Mouse (Mus musculus): ENCODE data around the gene Dok4. TPM values are rescaled to one million over a fixed set of nuclear protein-coding genes. Genes with fewer than 3 reads are reported as not detected.
"Not testable (repeated sequence)": the region's sequence is repeated elsewhere in the genome, so short reads cannot be mapped to it uniquely, and the experiment has no call there.

Dok4 gene
- polyA plus RNA-seq, 1 experiment from 2014 or later: 19.1 TPM

GRCm38 (mm10) chr8:94850049-94850448 lies 26.1 kb downstream of the Dok4 start:
- H3K4me2 ChIP-seq (ENCODE audit: low read depth, low read length, severe bottlenecking): no peak overlapping the region
- H3K4me3 ChIP-seq (ENCODE audit: low read depth, low read length): no peak overlapping the region
- no peaks in the 10 kb centered on the region; the same call in 1 of the 2 replicates for H3K36me3 ChIP-seq (ENCODE audit: control insufficient read depth, insufficient read depth, low read length)
- no peaks in the 10 kb centered on the region for H3K9me3 ChIP-seq (ENCODE audit: control insufficient read depth, low read length)
- H3K27me3 ChIP-seq (ENCODE audit: control insufficient read depth, insufficient read depth, low read length): no peaks in the 10 kb centered on the region
- no peak overlapping the region for H3K27ac ChIP-seq (ENCODE audit: low read depth, low read length)
- no peak for DNase-seq (ENCODE audit: low spot score)
- H3K4me1 ChIP-seq (replicated peaks; ENCODE audit: control insufficient read depth, insufficient read depth, low read length): no peaks in the 10 kb centered on the region
- no peak for ATAC-seq (replicated peaks; ENCODE audit: low FRiP score)
- H3K9ac ChIP-seq (ENCODE audit: low read length): no peak overlapping the region
- WGBS: 95% methylated on average over 5 of the region's 5 CpGs

GRCm38 (mm10) chr8:94841183-94841582 lies 34.9 kb downstream of the Dok4 start:
- Histone ChIP-seq H3K4me1 (replicated peaks; ENCODE audit: control insufficient read depth, insufficient read depth, low read length) (peaks cover 4% of the 10 kb centered on the region; the same call in 1 of the 2 replicates), H3K27ac (ENCODE audit: low read depth, low read length) (no peak overlapping the region), H3K9me3 (ENCODE audit: control insufficient read depth, low read length) (no peaks in the 10 kb centered on the region), H3K27me3 (ENCODE audit: control insufficient read depth, insufficient read depth, low read length) (no peaks in the 10 kb centered on the region), H3K4me2 (ENCODE audit: low read depth, low read length, severe bottlenecking) (no peak overlapping the region), H3K9ac (ENCODE audit: low read length) (no peak overlapping the region), H3K4me3 (ENCODE audit: low read depth, low read length) (no peak overlapping the region), H3K36me3 (ENCODE audit: control insufficient read depth, insufficient read depth, low read length) (no peaks in the 10 kb centered on the region)
- DNase-seq (ENCODE audit: low spot score): no peak
- WGBS: 57% methylated on average over 2 of the region's 2 CpGs
- no peak for ATAC-seq (replicated peaks; ENCODE audit: low FRiP score)

GRCm38 (mm10) chr8:94838600-94838999 lies 37.5 kb downstream of the Dok4 start:
- WGBS: under 1% methylated on average over 24 of the region's 24 CpGs
- H3K4me3 ChIP-seq (ENCODE audit: low read depth, low read length): peak overlapping the region; percentile 94
- peak; percentile 71 for ATAC-seq (replicated peaks; ENCODE audit: low FRiP score)

GRCm38 (mm10) chr8:94837662-94838574 lies 38.2 kb downstream of the Dok4 start, which contains the start of the genes Coq9 and Ciapin1:
TSS of gene Coq9 (plus strand) at chr8:94838321.
TSS of gene Ciapin1 (minus strand) at chr8:94838358.
- H3K4me2 ChIP-seq (ENCODE audit: low read depth, low read length, severe bottlenecking): peak within 1 kb of the TSS; percentile 61
- under 1% methylated on average over 82 of the region's 82 CpGs for WGBS

More at GRCm38 (mm10) chr8:94838600-94838999, 37.5 kb downstream of the Dok4 start:
- H3K4me2 ChIP-seq (ENCODE audit: low read depth, low read length, severe bottlenecking): peak overlapping the region; percentile 61
- peaks cover 4% of the 10 kb centered on the region; the same call in 1 of the 2 replicates for H3K4me1 ChIP-seq (replicated peaks; ENCODE audit: control insufficient read depth, insufficient read depth, low read length)
- H3K9ac ChIP-seq (ENCODE audit: low read length): peak overlapping the region; percentile 90
- no peak for DNase-seq (ENCODE audit: low spot score)
- no peaks in the 10 kb centered on the region for H3K9me3 ChIP-seq (ENCODE audit: control insufficient read depth, low read length)
- H3K27ac ChIP-seq (ENCODE audit: low read depth, low read length): peak overlapping the region; percentile 71; the same call in 1 of the 2 replicates
- no peaks in the 10 kb centered on the region for H3K27me3 ChIP-seq (ENCODE audit: control insufficient read depth, insufficient read depth, low read length)
- no peaks in the 10 kb centered on the region for H3K36me3 ChIP-seq (ENCODE audit: control insufficient read depth, insufficient read depth, low read length)

GRCm38 (mm10) chr8:94836456-94837240 lies 39.5 kb downstream of the Dok4 start:
- no peak overlapping the region for H3K9ac ChIP-seq (ENCODE audit: low read length)
- H3K9me3 ChIP-seq (ENCODE audit: control insufficient read depth, low read length): no peaks in the 10 kb centered on the region
- H3K27me3 ChIP-seq (ENCODE audit: control insufficient read depth, insufficient read depth, low read length): no peaks in the 10 kb centered on the region
- no peak for DNase-seq (ENCODE audit: low spot score)
- H3K4me2 ChIP-seq (ENCODE audit: low read depth, low read length, severe bottlenecking): peak overlapping the region; percentile 61
- H3K27ac ChIP-seq (ENCODE audit: low read depth, low read length): no peak overlapping the region
- peaks cover 4% of the 10 kb centered on the region; the same call in 1 of the 2 replicates for H3K4me1 ChIP-seq (replicated peaks; ENCODE audit: control insufficient read depth, insufficient read depth, low read length)
- peak overlapping the region; percentile 94; the same call in 1 of the 2 replicates for H3K4me3 ChIP-seq (ENCODE audit: low read depth, low read length)
- 0 out of 2 replicates have a peak, but pooled peaks cover under 1% of the 10 kb centered on the region for H3K36me3 ChIP-seq (ENCODE audit: control insufficient read depth, insufficient read depth, low read length)
- ATAC-seq (replicated peaks; ENCODE audit: low FRiP score): no peak
- WGBS: 82% methylated on average over 11 of the region's 11 CpGs

More at GRCm38 (mm10) chr8:94837662-94838574, 38.2 kb downstream of the Dok4 start, which contains the start of the genes Coq9 and Ciapin1:
- ATAC-seq (replicated peaks; ENCODE audit: low FRiP score) (peak; percentile 98), DNase-seq (ENCODE audit: low spot score) (peak; percentile 98)
- H3K36me3 ChIP-seq (ENCODE audit: control insufficient read depth, insufficient read depth, low read length): no peaks in the 10 kb centered on the region
- H3K27ac ChIP-seq (ENCODE audit: low read depth, low read length): peak within 1 kb of the TSS; percentile 71; the same call in 1 of the 2 replicates
- peak within 1 kb of the TSS; percentile 94 for H3K4me3 ChIP-seq (ENCODE audit: low read depth, low read length)
- no peaks in the 10 kb centered on the region for H3K27me3 ChIP-seq (ENCODE audit: control insufficient read depth, insufficient read depth, low read length)
- H3K4me1 ChIP-seq (replicated peaks; ENCODE audit: control insufficient read depth, insufficient read depth, low read length): peaks cover 4% of the 10 kb centered on the region; the same call in 1 of the 2 replicates
- peak within 1 kb of the TSS; percentile 90 for H3K9ac ChIP-seq (ENCODE audit: low read length)
- H3K9me3 ChIP-seq (ENCODE audit: control insufficient read depth, low read length): no peaks in the 10 kb centered on the region

- not testable (repeated sequence) for H3K27me3 ChIP-seq (ENCODE audit: control insufficient read depth, insufficient read depth, low read length); H3K9me3 ChIP-seq (ENCODE audit: control insufficient read depth, low read length); ATAC-seq (replicated peaks; ENCODE audit: low FRiP score); H3K36me3 ChIP-seq (ENCODE audit: control insufficient read depth, insufficient read depth, low read length); H3K27ac ChIP-seq (ENCODE audit: low read depth, low read length); H3K4me3 ChIP-seq (ENCODE audit: low read depth, low read length); H3K9ac ChIP-seq (ENCODE audit: low read length); H3K4me2 ChIP-seq (ENCODE audit: low read depth, low read length, severe bottlenecking); H3K4me1 ChIP-seq (replicated peaks; ENCODE audit: control insufficient read depth, insufficient read depth, low read length); DNase-seq (ENCODE audit: low spot score)
- 98% methylated on average over 13 of the region's 13 CpGs for WGBS
Observed at GRCm38 (mm10) chr8:94835751-94836150, 40.4 kb downstream of the Dok4 start.

- not testable (repeated sequence) for H3K9me3 ChIP-seq (ENCODE audit: control insufficient read depth, low read length); H3K4me1 ChIP-seq (replicated peaks; ENCODE audit: control insufficient read depth, insufficient read depth, low read length); DNase-seq (ENCODE audit: low spot score); ATAC-seq (replicated peaks; ENCODE audit: low FRiP score); H3K27ac ChIP-seq (ENCODE audit: low read depth, low read length); H3K4me2 ChIP-seq (ENCODE audit: low read depth, low read length, severe bottlenecking); H3K9ac ChIP-seq (ENCODE audit: low read length); H3K4me3 ChIP-seq (ENCODE audit: low read depth, low read length); H3K27me3 ChIP-seq (ENCODE audit: control insufficient read depth, insufficient read depth, low read length)
- H3K36me3 ChIP-seq (ENCODE audit: control insufficient read depth, insufficient read depth, low read length): peaks cover 13% of the 10 kb centered on the region
- 87% methylated on average over 7 of the region's 7 CpGs for WGBS
Observed at GRCm38 (mm10) chr8:94833901-94834405, 42.2 kb downstream of the Dok4 start.

GRCm38 (mm10) chr8:94828284-94828683 lies 47.8 kb downstream of the Dok4 start:
- DNase-seq (ENCODE audit: low spot score) (no peak), ATAC-seq (replicated peaks; ENCODE audit: low FRiP score) (no peak)
- 91% methylated on average over 6 of the region's 6 CpGs for whole genome bisulfite sequencing
- H3K36me3 ChIP-seq (ENCODE audit: control insufficient read depth, insufficient read depth, low read length): peaks cover 13% of the 10 kb centered on the region
- no peaks in the 10 kb centered on the region for H3K9me3 ChIP-seq (ENCODE audit: control insufficient read depth, low read length)
- no peak overlapping the region for H3K4me3 ChIP-seq (ENCODE audit: low read depth, low read length)
- no peak overlapping the region for H3K4me2 ChIP-seq (ENCODE audit: low read depth, low read length, severe bottlenecking)
- H3K27me3 ChIP-seq (ENCODE audit: control insufficient read depth, insufficient read depth, low read length): no peaks in the 10 kb centered on the region
- H3K9ac ChIP-seq (ENCODE audit: low read length): no peak overlapping the region
- H3K4me1 ChIP-seq (replicated peaks; ENCODE audit: control insufficient read depth, insufficient read depth, low read length): no peaks in the 10 kb centered on the region
- H3K27ac ChIP-seq (ENCODE audit: low read depth, low read length): no peak overlapping the region
